Mouse (Mus musculus) lung, embryonic 14.5 days (tissue): Measurements from ENCODE around the gene Aoc3. TPM values are rescaled to one million over a fixed set of nuclear protein-coding genes. Genes with fewer than 3 reads are reported as not detected.

Experiments used
- ATAC-seq: fragments of 200-750 bp; cut with Nextera tagmentation; 2 replicates; pipeline ENCODE4 v1.8.0; 2017; ENCODE audit warnings: mild to moderate bottlenecking, moderate TSS enrichment, moderate library complexity; ENCODE audit not compliant: insufficient read depth
- DNase-seq: peaks from one replicate; pipeline ENCODE4 v3.0.0-alpha.2; 2015
- H3K27ac ChIP-seq: fragments of 300-500 bp; sonication (generic); 2 replicates; pipeline ENCODE4 v1.5.1; 2014; ENCODE audit warnings: low read depth, mild to moderate bottlenecking, moderate library complexity
- H3K27me3 ChIP-seq: fragments of 300-500 bp; sonication (generic); 2 replicates; pipeline ENCODE4 v1.6.1; 2014; ENCODE audit warnings: low read length, control low read depth; ENCODE audit not compliant: insufficient read depth
- H3K36me3 ChIP-seq: fragments of 300-500 bp; sonication (generic); 2 replicates; pipeline ENCODE4 v1.6.1; 2014; ENCODE audit warnings: control low read depth; ENCODE audit not compliant: insufficient read depth
- H3K4me1 ChIP-seq: fragments of 300-500 bp; sonication (generic); 2 replicates; pipeline ENCODE4 v1.6.1; 2014; ENCODE audit warnings: antibody characterized with exemption, control low read depth; ENCODE audit not compliant: insufficient read depth
- H3K4me2 ChIP-seq: fragments of 300-500 bp; sonication (generic); 2 replicates; pipeline ENCODE4 v1.6.1; 2014; ENCODE audit warnings: mild to moderate bottlenecking
- H3K4me3 ChIP-seq: fragments of 300-500 bp; sonication (generic); 2 replicates; pipeline ENCODE4 v1.5.1; 2014; ENCODE audit warnings: low read depth, low read length
- H3K9ac ChIP-seq: fragments of 300-500 bp; sonication (generic); 2 replicates; pipeline ENCODE4 v1.6.1; 2014
- H3K9me3 ChIP-seq: fragments of 300-500 bp; sonication (generic); 2 replicates; pipeline ENCODE4 v1.6.1; 2016; ENCODE audit warnings: low read depth, low read length, control low read depth
- CTCF ChIP-seq: IDR thresholded peaks from 2 replicates; pipeline ENCODE4 v1.5.1; 2016; ENCODE audit warnings: antibody characterized with exemption, low read depth
- WGBS: fragments of 180-500 bp; shearing (Covaris S2); extraction: QIAGEN DNeasy Blood & Tissue Kit; methylation state at CpG from one replicate; pipeline ENCODE4 v1.1.7; 2014; 5-methylcytosine and 5-hydroxymethylcytosine counted together
- polyA plus RNA-seq: library from polyadenylated mRNA; unstranded; fragments of >200 nt; fragmentation: Nextera tagmentation; extraction: Ambion mirVana; gene quantifications from 2 replicates; pipeline ENCODE4 v1.2.1, GENCODE M21; 2014

Aoc3 gene
- polyA plus RNA-seq, 1 experiment from 2014 or later = 0.83 TPM

- DNase-seq (no peak), ATAC-seq (no peak)
- 0 out of 2 replicates have a peak, but pooled peaks have one; percentile 8 for TF ChIP-seq CTCF
- Histone ChIP-seq H3K36me3 (peaks cover 29% of the 10 kb centered on the region), H3K27me3 (no peaks in the 10 kb centered on the region), H3K27ac (no peak overlapping the region), H3K4me2 (peak overlapping the region; percentile 99), H3K9ac (peak overlapping the region; percentile 85), H3K9me3 (no peaks in the 10 kb centered on the region), H3K4me3 (peak overlapping the region; percentile 86), H3K4me1 (peaks cover 5% of the 10 kb centered on the region; the same call in 1 of the 2 replicates)
- WGBS = 67% methylated on average over 7 of the region's 7 CpGs
Observed at GRCm38 (mm10) chr11:101300881-101301280, 29.5 kb upstream of the Aoc3 start.

GRCm38 (mm10) chr11:101301299-101302003, 29.0 kb upstream of the Aoc3 start:
- DNase-seq (no peak), ATAC-seq (0 out of 2 replicates have a peak, but pooled peaks have one; percentile 29)
- Histone ChIP-seq H3K36me3 (peaks cover 29% of the 10 kb centered on the region), H3K4me3 (peak overlapping the region; percentile 86), H3K4me2 (peak overlapping the region; percentile 99), H3K9me3 (no peaks in the 10 kb centered on the region), H3K27me3 (no peaks in the 10 kb centered on the region), H3K9ac (peak overlapping the region; percentile 85), H3K4me1 (peaks cover 5% of the 10 kb centered on the region; the same call in 1 of the 2 replicates), H3K27ac (peak overlapping the region; percentile 65)
- 12% methylated on average over 26 of the region's 26 CpGs for WGBS
- TF ChIP-seq CTCF = no peak

GRCm38 (mm10) chr11:101302004-101302798, 28.2 kb upstream of the Aoc3 start, which contains the start of gene Becn1:
Becn1 (minus strand) TSS chr11:101302286.
- WGBS = 6% methylated on average over 39 of the region's 39 CpGs
- peaks cover 23% of the 10 kb centered on the region for H3K36me3 ChIP-seq
- ATAC-seq = peak; percentile 96
- no peaks in the 10 kb centered on the region for H3K27me3 ChIP-seq
- peak within 1 kb of the TSS; percentile 65 for H3K27ac ChIP-seq
- H3K4me1 ChIP-seq = peaks cover 5% of the 10 kb centered on the region; the same call in 1 of the 2 replicates
- DNase-seq = peak; percentile 99
- H3K4me2 ChIP-seq = peak within 1 kb of the TSS; percentile 99
- peak; percentile 98 for TF ChIP-seq CTCF
- H3K4me3 ChIP-seq = peak within 1 kb of the TSS; percentile 86
- H3K9ac ChIP-seq = peak within 1 kb of the TSS; percentile 85
- no peaks in the 10 kb centered on the region for H3K9me3 ChIP-seq

- Histone ChIP-seq H3K4me3 (no peak overlapping the region), H3K27ac (no peak overlapping the region), H3K27me3 (no peaks in the 10 kb centered on the region), H3K9me3 (no peaks in the 10 kb centered on the region), H3K36me3 (no peaks in the 10 kb centered on the region), H3K4me1 (no peaks in the 10 kb centered on the region), H3K4me2 (no peak overlapping the region), H3K9ac (no peak overlapping the region)
- ATAC-seq (no peak), DNase-seq (no peak)
- WGBS = 19% methylated on average over 5 of the region's 5 CpGs
- no peak for TF ChIP-seq CTCF
Observed at GRCm38 (mm10) chr11:101307744-101308143, 22.7 kb upstream of the Aoc3 start.

- ATAC-seq (no peak), DNase-seq (no peak)
- Histone ChIP-seq H3K4me2 (no peak overlapping the region), H3K27ac (no peak overlapping the region), H3K4me3 (no peak overlapping the region), H3K9ac (no peak overlapping the region), H3K36me3 (no peaks in the 10 kb centered on the region), H3K27me3 (no peaks in the 10 kb centered on the region), H3K9me3 (no peaks in the 10 kb centered on the region), H3K4me1 (no peaks in the 10 kb centered on the region)
- no peak for TF ChIP-seq CTCF
- WGBS = 85% methylated on average over 3 of the region's 3 CpGs
Observed at GRCm38 (mm10) chr11:101311083-101311482, 19.3 kb upstream of the Aoc3 start.

- H3K9ac ChIP-seq = no peak overlapping the region
- ATAC-seq = no peak
- H3K27me3 ChIP-seq = no peaks in the 10 kb centered on the region
- no peaks in the 10 kb centered on the region for H3K36me3 ChIP-seq
- DNase-seq = no peak
- no peak overlapping the region for H3K27ac ChIP-seq
- H3K4me1 ChIP-seq = peaks cover 3% of the 10 kb centered on the region
- no peaks in the 10 kb centered on the region for H3K9me3 ChIP-seq
- no peak overlapping the region for H3K4me3 ChIP-seq
- 39% methylated on average over 3 of the region's 3 CpGs for WGBS
- TF ChIP-seq CTCF = no peak
- no peak overlapping the region for H3K4me2 ChIP-seq
Observed at GRCm38 (mm10) chr11:101312150-101312549, 18.3 kb upstream of the Aoc3 start.

- H3K4me3 ChIP-seq = no peak overlapping the region
- H3K27ac ChIP-seq = no peak overlapping the region
- DNase-seq (no peak), ATAC-seq (no peak)
- peak; percentile 18; the same call in 1 of the 2 replicates for TF ChIP-seq CTCF
- no peak overlapping the region for H3K4me2 ChIP-seq
- H3K4me1 ChIP-seq = peaks cover 3% of the 10 kb centered on the region
- no peaks in the 10 kb centered on the region for H3K9me3 ChIP-seq
- no peaks in the 10 kb centered on the region for H3K27me3 ChIP-seq
- 77% methylated on average over 1 of the region's 1 CpGs for WGBS
- H3K9ac ChIP-seq = no peak overlapping the region
- peaks cover 22% of the 10 kb centered on the region for H3K36me3 ChIP-seq
Observed at GRCm38 (mm10) chr11:101314567-101314966, 15.8 kb upstream of the Aoc3 start.
